Mouse (Mus musculus): ENCODE results near the gene Ppp1r8.

Gene Ppp1r8

DNA sequence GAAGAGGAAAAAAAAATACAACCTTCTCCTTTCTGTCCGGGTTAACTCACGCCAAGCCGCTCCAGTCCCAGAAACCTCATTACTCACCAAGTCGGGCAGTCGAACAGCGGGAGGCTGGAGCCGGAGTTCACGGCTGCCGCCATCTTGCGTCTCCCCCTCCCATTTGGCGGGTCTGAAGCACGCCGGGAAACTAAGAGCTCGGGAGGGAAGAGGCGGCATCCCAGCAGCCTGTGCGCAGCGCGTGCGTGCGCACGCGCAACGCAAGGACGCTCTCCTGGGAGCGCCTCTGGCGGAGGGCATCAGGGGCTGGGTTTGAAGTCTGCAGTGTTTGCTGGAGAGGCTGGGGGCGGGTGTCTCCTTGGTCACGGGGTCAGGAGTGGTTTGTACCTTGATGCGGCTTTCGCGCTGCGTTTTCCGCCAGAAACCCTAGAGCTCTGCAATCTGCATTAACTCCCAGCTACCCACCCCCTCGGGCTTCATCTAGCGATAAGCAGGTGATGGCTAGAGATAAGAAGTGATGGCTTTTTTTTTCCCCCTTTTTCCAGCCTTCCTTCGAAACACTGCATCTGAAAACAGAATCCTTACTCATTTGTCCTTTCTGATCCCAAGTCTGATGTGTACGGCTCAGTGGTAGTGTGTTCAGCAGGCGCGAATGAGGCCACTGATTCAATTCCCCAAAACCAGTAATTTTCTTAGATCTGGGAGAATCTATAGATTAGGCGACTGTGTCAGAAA, at the start of gene Ppp1r8:
TSS of gene Ppp1r8 (minus strand) at position 200 of the 735 bp plus-strand sequence.
- in situ Hi-C loops (cut with MboI, MseI): loop anchor here in 1 of 2 experiments (5.0 kb wide), 1 partner anchor 84 kb away; no protein-coding TSS in a partner anchor

- in situ Hi-C loops (cut with MboI, MseI): no loop called here
These were observed 41.9 kb upstream of the Ppp1r8 start for GRCm38 (mm10) chr4:132884844-132885374.

- in situ Hi-C loops (cut with MboI, MseI): no loop called here
These were observed 41.3 kb upstream of the Ppp1r8 start, which contains the start of gene Stx12 for GRCm38 (mm10) chr4:132884064-132884843. Gene Stx12, minus strand, starts transcription at chr4:132884509.

GRCm38 (mm10) chr4:132883561-132884063, 40.6 kb upstream of the Ppp1r8 start:
- in situ Hi-C loops (cut with MboI, MseI): no loop called here

GRCm38 (mm10) chr4:132874363-132875097, 31.6 kb upstream of the Ppp1r8 start:
- in situ Hi-C loops (cut with MboI, MseI): no loop called here

- in situ Hi-C loops (cut with MboI, MseI): no loop called here
These were observed 30.8 kb upstream of the Ppp1r8 start for GRCm38 (mm10) chr4:132873481-132874362.

- in situ Hi-C loops (cut with MboI, MseI): no loop called here
These were observed 28.1 kb upstream of the Ppp1r8 start for GRCm38 (mm10) chr4:132871116-132871515.

GRCm38 (mm10) chr4:132864856-132865255, 21.9 kb upstream of the Ppp1r8 start:
- in situ Hi-C loops (cut with MboI, MseI): no loop called here

GRCm38 (mm10) chr4:132863012-132863411, 20.0 kb upstream of the Ppp1r8 start:
- in situ Hi-C loops (cut with MboI, MseI): no loop called here

- in situ Hi-C loops (cut with MboI, MseI): no loop called here
These were observed 17.9 kb upstream of the Ppp1r8 start for GRCm38 (mm10) chr4:132860880-132861279.

GRCm38 (mm10) chr4:132843705-132844071, 719 bp upstream of the Ppp1r8 start:
- in situ Hi-C loops (cut with MboI, MseI): loop anchor here in 1 of 2 experiments (5.0 kb wide), 1 partner anchor 84 kb away; no protein-coding TSS in a partner anchor

GRCm38 (mm10) chr4:132842281-132842906, 575 bp downstream of the Ppp1r8 start:
- in situ Hi-C loops (cut with MboI, MseI): loop anchor here in 1 of 2 experiments (5.0 kb wide), 1 partner anchor 85 kb away; no protein-coding TSS in a partner anchor

DNA sequence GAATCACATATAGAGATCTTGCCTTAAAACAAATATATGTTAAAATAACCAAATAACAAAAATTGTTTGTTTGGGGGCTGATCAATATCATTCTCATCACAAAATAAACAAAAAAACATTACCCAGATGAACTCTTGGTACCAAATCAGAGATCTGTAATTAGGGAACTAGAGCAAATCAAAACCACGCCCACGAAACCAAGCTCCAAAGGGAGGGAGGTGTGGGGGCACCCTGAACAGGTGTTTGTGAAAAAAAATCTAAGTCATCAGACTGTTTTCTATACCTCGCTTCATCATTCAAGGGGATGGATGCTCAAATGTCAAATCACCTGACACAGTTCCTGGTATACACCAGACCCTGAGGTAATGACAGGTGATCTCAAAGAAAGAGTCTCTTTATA, 1.5 kb downstream of the Ppp1r8 start:
- in situ Hi-C loops (cut with MboI, MseI): loop anchor here in 1 of 2 experiments (5.0 kb wide), 1 partner anchor 86 kb away; no protein-coding TSS in a partner anchor

DNA sequence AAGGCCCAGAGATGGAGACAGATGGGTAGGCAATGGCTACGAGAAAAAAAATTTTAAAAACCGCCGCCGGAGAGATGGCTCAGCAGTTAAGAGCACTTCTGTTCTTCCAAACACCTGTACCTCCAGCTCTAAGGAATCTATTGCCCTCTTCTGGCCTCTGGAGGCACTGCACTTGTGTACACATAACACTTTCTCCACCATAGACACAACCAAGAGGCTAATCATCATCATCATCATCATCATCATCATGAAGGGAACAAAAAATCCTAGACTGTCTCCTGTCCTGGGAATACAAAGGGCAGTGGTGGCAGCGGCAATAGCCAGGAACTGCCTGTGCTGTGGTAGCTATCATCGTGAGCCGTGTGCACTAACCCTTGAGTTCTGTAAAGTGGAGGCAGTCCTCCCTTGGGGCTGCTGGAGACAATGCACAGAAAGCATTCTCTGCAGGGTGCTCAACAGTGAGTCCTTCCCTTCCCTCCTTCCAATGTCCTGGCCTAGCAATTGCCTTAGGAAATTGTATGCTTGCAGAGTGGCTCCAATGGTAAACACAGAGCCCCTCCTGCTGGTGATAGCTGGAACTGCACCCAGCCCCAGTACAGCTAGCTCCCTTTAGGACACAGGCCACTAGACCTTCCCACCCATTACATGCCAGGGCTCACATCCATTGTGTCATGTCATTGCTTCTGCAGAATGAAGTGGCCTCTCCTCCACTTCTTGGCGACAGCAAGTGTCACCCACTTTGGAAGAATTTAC, 19.2 kb downstream of the Ppp1r8 start:
- in situ Hi-C loops (cut with MboI, MseI): loop anchor here (5.0 kb wide), 1 partner anchor 46 kb away; no protein-coding TSS in a partner anchor

DNA sequence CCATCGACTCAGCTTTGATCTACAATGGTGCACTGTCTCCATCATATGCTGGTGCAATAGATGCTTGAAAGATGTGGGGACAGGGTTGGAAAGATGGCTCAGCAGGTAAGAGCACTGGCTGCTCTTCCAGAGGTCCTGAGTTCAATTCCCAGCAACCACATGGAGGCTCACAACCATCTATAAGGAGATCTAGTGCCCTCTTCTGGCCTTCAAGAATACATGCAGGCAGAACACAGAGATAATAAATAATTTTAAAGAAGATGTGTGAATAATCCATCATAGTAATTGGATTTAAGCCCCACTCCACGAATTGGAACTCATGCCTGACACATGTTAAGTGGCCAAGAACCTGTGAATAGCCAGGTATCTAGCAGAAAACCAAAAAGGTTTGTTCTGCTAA, 24.5 kb downstream of the Ppp1r8 start:
- in situ Hi-C loops (cut with MboI, MseI): no loop called here

DNA sequence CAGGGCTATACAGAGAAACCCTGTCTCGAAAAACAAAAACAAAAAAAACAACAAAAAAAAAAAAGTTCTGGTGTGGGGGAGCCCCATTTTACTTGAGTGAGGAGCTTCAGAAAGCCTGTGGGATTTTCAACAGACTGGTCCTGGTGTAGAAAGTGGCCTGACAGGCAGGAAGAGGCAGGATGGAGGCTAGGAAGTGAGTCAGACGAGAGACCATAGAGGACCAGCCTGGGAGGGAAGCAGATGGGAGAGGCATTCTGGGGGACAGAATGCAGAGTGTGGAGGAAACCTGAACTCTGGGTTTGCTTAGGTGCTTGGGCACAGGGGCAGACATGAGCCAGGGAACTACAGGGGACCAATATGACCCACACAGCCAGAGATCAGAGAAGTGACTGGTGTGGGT, 26.1 kb downstream of the Ppp1r8 start:
- in situ Hi-C loops (cut with MboI, MseI): no loop called here

- in situ Hi-C loops (cut with MboI, MseI): no loop called here
These were observed 26.6 kb downstream of the Ppp1r8 start for GRCm38 (mm10) chr4:132816404-132816803.

- in situ Hi-C loops (cut with MboI, MseI): no loop called here
These were observed 33.3 kb downstream of the Ppp1r8 start for GRCm38 (mm10) chr4:132809621-132810020.

Measured in T-helper 17 cell (primary cell).